Mouse (Mus musculus): ENCODE data around the gene Wt1. TPM values are rescaled to one million over a fixed set of nuclear protein-coding genes. Genes with fewer than 3 reads are reported as not detected.

Wt1 gene
- polyA plus RNA-seq (2021; fragmentation: Nextera tagmentation) = 0.10 and 0.15 TPM in 2 replicates
- long read RNA-seq, experiment 1 = 0 reads
- long read RNA-seq, experiment 2 = 0 reads

GRCm38 (mm10) chr2:105126279-105126678 lies at the start of gene Wt1:
Wt1 (plus strand) TSS chr2:105126529.

DNA sequence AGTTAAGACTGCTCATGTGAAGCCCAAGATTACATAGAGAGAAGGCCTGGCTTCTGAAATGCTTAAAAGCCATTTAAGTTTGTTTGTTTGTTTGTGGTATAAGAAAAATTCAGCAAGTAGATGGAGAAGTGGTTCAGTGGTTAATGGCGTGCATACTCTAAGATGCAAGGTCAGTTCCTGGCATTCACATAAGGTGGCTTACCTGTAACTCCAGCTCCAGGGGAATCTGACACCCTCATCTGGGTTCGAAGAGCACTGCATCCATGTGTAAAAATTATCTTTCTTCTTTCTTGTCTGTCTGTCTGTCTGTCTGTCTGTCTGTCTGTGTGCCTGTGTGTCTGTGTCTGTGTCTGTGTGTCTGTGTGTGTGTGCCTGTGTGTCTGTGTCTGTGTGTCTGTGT lies 34.6 kb upstream of the Wt1 start, which contains the start of gene Gm11060:
Gm11060 (plus strand) TSS at position 301 of the 400 bp plus-strand sequence.

Other genes with a start within 250 kb of the Wt1 start
- 172 and 184 TPM in 2 replicates for gene Eif3m, start 109.4 kb upstream of the Wt1 start, polyA plus RNA-seq (2021; fragmentation: Nextera tagmentation)
- gene Gm11060, start 34.5 kb upstream of the Wt1 start, polyA plus RNA-seq (2021; fragmentation: Nextera tagmentation) = not detected in 2 replicates
- not detected in 2 replicates for gene Them7, start 97.8 kb downstream of the Wt1 start, polyA plus RNA-seq (2021; fragmentation: Nextera tagmentation)